32 mouse cellular contexts compared by ENCODE assay signal in the genomic region with DNA sequence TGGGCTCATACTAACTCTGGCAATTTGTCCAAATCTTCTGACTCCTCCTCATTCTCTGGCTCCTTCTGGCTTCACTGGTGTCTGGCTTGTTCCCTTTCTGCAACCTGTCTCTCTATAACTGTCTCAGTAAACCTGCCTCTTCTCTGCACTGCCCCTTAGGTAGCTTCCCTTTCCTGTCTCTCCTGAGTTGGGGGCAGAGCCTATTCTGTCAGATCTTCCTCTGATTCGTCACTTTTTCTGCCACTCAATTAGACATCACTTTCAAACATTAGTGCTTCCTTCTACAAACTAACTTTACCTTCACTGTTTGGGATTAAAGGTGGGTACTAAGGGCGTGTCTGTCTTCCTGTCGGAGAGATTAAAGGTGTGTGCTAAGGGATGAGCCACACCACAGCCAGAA. TPM values are rescaled to one million over a fixed set of nuclear protein-coding genes. Genes with fewer than 3 reads are reported as not detected.
DNase-seq lines count a peak whose midpoint lies in the region; ATAC-seq and TF ChIP-seq lines count a peak whose summit lies in the region.
"Had no signal": no experiment of that assay in that cellular context is flagged by ENCODE, and none has a peak within 500 bp of the region (broad histone marks: within the 10 kb centered on the region; RNA-seq: fewer than 3 reads in every experiment).

No protein-coding gene starts in this region.

- H3K4me2 ChIP-seq in liver, embryonic 12.5 days = no peak overlapping the region
- H3K4me2 ChIP-seq in liver, postnatal 0 days (ENCODE audit: low read depth, low read length) = no peak overlapping the region
- H3K4me2 ChIP-seq in liver, embryonic 13.5 days = no peak overlapping the region
- H3K4me2 ChIP-seq: embryonic facial prominence, embryonic 13.5 days; forebrain, embryonic 12.5 days; forebrain, embryonic 15.5 days; heart, embryonic 12.5 days; heart, embryonic 15.5 days; hindbrain, embryonic 13.5 days had no signal

- peaks cover 12% of the 10 kb centered on the region for H3K9me3 ChIP-seq in liver, embryonic 12.5 days (replicated peaks)
- no peaks in the 10 kb centered on the region; the same call in 1 of the 2 replicates for H3K9me3 ChIP-seq in liver, postnatal 0 days (ENCODE audit: low read length)
- H3K9me3 ChIP-seq in liver, embryonic 13.5 days (replicated peaks) = peaks cover 15% of the 10 kb centered on the region
- H3K9me3 ChIP-seq: embryonic facial prominence, embryonic 10.5 days; embryonic facial prominence, embryonic 13.5 days; forebrain, embryonic 12.5 days; forebrain, embryonic 15.5 days; heart, embryonic 12.5 days; heart, embryonic 15.5 days; hindbrain, embryonic 10.5 days; hindbrain, embryonic 13.5 days had no signal

- peak overlapping the region; percentile 57 for H3K27ac ChIP-seq in liver, embryonic 12.5 days
- no peak overlapping the region for H3K27ac ChIP-seq in liver, postnatal 0 days (ENCODE audit: low read depth)
- H3K27ac ChIP-seq in liver, embryonic 13.5 days = peak overlapping the region; percentile 66
- no peak overlapping the region for H3K27ac ChIP-seq in thymus, adult 2 months (ENCODE audit: control insufficient read depth, insufficient read depth, low read length)
- H3K27ac ChIP-seq: embryonic facial prominence, embryonic 10.5 days; embryonic facial prominence, embryonic 13.5 days; forebrain, embryonic 12.5 days; forebrain, embryonic 15.5 days; heart, embryonic 15.5 days; hindbrain, embryonic 10.5 days; hindbrain, embryonic 13.5 days had no signal

- TF ChIP-seq EP300 in liver, postnatal 0 days (IDR thresholded peaks at IDR 0.05; ENCODE audit: low read depth) = no peak

- no peak for TF ChIP-seq POLR2A in thymus, adult 2 months (IDR thresholded peaks at IDR 0.05; ENCODE audit: control insufficient read depth, extremely low read depth, insufficient read depth, low read length, poor library complexity)

- DNase-seq in liver, postnatal 0 days = no peak
- peak; percentile 49 for DNase-seq in R1 (ENCODE audit: low read depth, low spot score)
- DNase-seq in liver, embryonic 13.5 days = no peak
- no peak for DNase-seq in right cerebral cortex, postnatal 14 days
- no peak for DNase-seq in testis, postnatal 10 days (ENCODE audit: low spot score)
- no peak for DNase-seq in thymus, adult 2 months
- DNase-seq: adrenal gland, adult 8-10 months; adrenal gland, postnatal 25 days; cerebellum, adult 11-12 months; cerebellum, adult 8-10 months; cerebellum, postnatal 10 days; cerebellum, postnatal 36 days; embryo, embryonic 11 days; gastrocnemius, postnatal 10 days; heart, adult 11 months; heart, postnatal 10 days; heart, postnatal 36 days had no signal

- peaks cover 44% of the 10 kb centered on the region for H3K36me3 ChIP-seq in liver, embryonic 12.5 days
- H3K36me3 ChIP-seq in liver, postnatal 0 days (replicated peaks; ENCODE audit: insufficient read depth, low read length) = peaks cover 25% of the 10 kb centered on the region
- peaks cover 50% of the 10 kb centered on the region for H3K36me3 ChIP-seq in liver, embryonic 13.5 days
- H3K36me3 ChIP-seq in thymus, adult 2 months (ENCODE audit: control insufficient read depth, insufficient read depth, low read length) = peaks cover 18% of the 10 kb centered on the region
- H3K36me3 ChIP-seq: embryonic facial prominence, embryonic 13.5 days; forebrain, embryonic 12.5 days; forebrain, embryonic 15.5 days; hindbrain, embryonic 13.5 days had no signal

- ATAC-seq in liver, embryonic 12.5 days = no peak
- no peak for ATAC-seq in liver, postnatal 0 days
- ATAC-seq in liver, embryonic 13.5 days (ENCODE audit: low read depth) = no peak
- ATAC-seq: activated CD4-positive, CD25-positive, alpha-beta regulatory T cell, adult 4 months; CD4-positive, CD25-positive, alpha-beta regulatory T cell, adult 4 months; forebrain, embryonic 15.5 days; hindbrain, embryonic 16.5 days; inflammation-experienced regulatory T-cells, adult 6 months; Patski had no signal

- no peak overlapping the region for H3K4me3 ChIP-seq in liver, embryonic 12.5 days
- H3K4me3 ChIP-seq in liver, postnatal 0 days (ENCODE audit: low read depth, low read length) = no peak overlapping the region
- H3K4me3 ChIP-seq in liver, embryonic 13.5 days (replicated peaks) = no peak overlapping the region
- no peak overlapping the region for H3K4me3 ChIP-seq in thymus, adult 2 months (ENCODE audit: control insufficient read depth, insufficient read depth, low read length)
- H3K4me3 ChIP-seq: embryonic facial prominence, embryonic 10.5 days; embryonic facial prominence, embryonic 13.5 days; erythroblast, embryonic 14.5 days; forebrain, embryonic 12.5 days; forebrain, embryonic 15.5 days; heart, embryonic 12.5 days; heart, embryonic 15.5 days; hindbrain, embryonic 10.5 days; hindbrain, embryonic 13.5 days had no signal

- 78% methylated on average over 3 of the region's 3 CpGs for WGBS in liver, embryonic 12.5 days (ENCODE audit: insufficient replicate concordance)
- WGBS in liver, postnatal 0 days (ENCODE audit: insufficient replicate concordance) = 88% methylated on average over 3 of the region's 3 CpGs
- 75% methylated on average over 3 of the region's 3 CpGs for WGBS in liver, embryonic 13.5 days (ENCODE audit: insufficient replicate concordance)
- whole genome bisulfite sequencing in thymus, adult 2 months = 94% methylated on average over 3 of the region's 3 CpGs

- no peak overlapping the region for H3K9ac ChIP-seq in liver, embryonic 12.5 days
- H3K9ac ChIP-seq in liver, postnatal 0 days (replicated peaks) = no peak overlapping the region
- no peak overlapping the region for H3K9ac ChIP-seq in liver, embryonic 13.5 days
- H3K9ac ChIP-seq: embryonic facial prominence, embryonic 13.5 days; forebrain, embryonic 12.5 days; forebrain, embryonic 15.5 days; heart, embryonic 12.5 days; heart, embryonic 15.5 days; hindbrain, embryonic 13.5 days had no signal

- peaks cover 88% of the 10 kb centered on the region for H3K4me1 ChIP-seq in liver, embryonic 12.5 days
- peaks cover 33% of the 10 kb centered on the region for H3K4me1 ChIP-seq in liver, postnatal 0 days (ENCODE audit: insufficient read depth)
- peaks cover 92% of the 10 kb centered on the region for H3K4me1 ChIP-seq in liver, embryonic 13.5 days (replicated peaks)
- peaks cover 27% of the 10 kb centered on the region for H3K4me1 ChIP-seq in thymus, adult 2 months (replicated peaks; ENCODE audit: control insufficient read depth, insufficient read depth, low read length)

- H3K27me3 ChIP-seq in liver, embryonic 12.5 days (replicated peaks) = peaks cover 20% of the 10 kb centered on the region; the same call in 1 of the 2 replicates
- H3K27me3 ChIP-seq in liver, postnatal 0 days (ENCODE audit: insufficient read depth, low read length) = peaks cover 5% of the 10 kb centered on the region
- peaks cover 11% of the 10 kb centered on the region; the same call in 1 of the 2 replicates for H3K27me3 ChIP-seq in liver, embryonic 13.5 days
- H3K27me3 ChIP-seq in thymus, adult 2 months (ENCODE audit: control insufficient read depth, insufficient read depth, low read length) = no peaks in the 10 kb centered on the region
- H3K27me3 ChIP-seq: heart, embryonic 12.5 days; Patski had no signal

- TF ChIP-seq CTCF in liver, postnatal 0 days (IDR thresholded peaks at IDR 0.05; ENCODE audit: low read depth) = no peak
- no peak for TF ChIP-seq CTCF in thymus, adult 2 months (IDR thresholded peaks at IDR 0.05; ENCODE audit: borderline replicate concordance, control insufficient read depth, extremely low read depth, insufficient read depth, low read length, poor library complexity)

RNA-seq across cellular contexts. Expression of gene Trhr2, which starts 19.8 kb away (rescaled TPM):
- polyA plus RNA-seq in liver, embryonic 12.5 days (2016; fragmentation: Nextera tagmentation; extraction: Ambion mirVana) = not detected in 2 replicates
- polyA plus RNA-seq in liver, postnatal 0 days (2015; fragmentation: Nextera tagmentation; extraction: Ambion mirVana) = not detected in 2 replicates
- not detected in 2 replicates for polyA plus RNA-seq in liver, embryonic 13.5 days (2015; fragmentation: Nextera tagmentation; extraction: Ambion mirVana)
- 0.35 and 0.51 TPM in 2 replicates for polyA plus RNA-seq in thymus, adult 2 months (2012; rRNA removed)
- polyA plus RNA-seq: activated CD4-positive, CD25-positive, alpha-beta regulatory T cell, adult 4 months; CD4-positive, CD25-positive, alpha-beta regulatory T cell, adult 4 months; embryonic facial prominence, embryonic 10.5 days; erythroblast, embryonic 14.5 days; forebrain, embryonic 12.5 days; forebrain, embryonic 15.5 days; heart, embryonic 12.5 days; heart, embryonic 15.5 days; hindbrain, embryonic 10.5 days; hindbrain, embryonic 13.5 days; inflammation-experienced regulatory T-cells, adult 6 months had no signal

RNA-seq across cellular contexts. Expression of gene Zc3h18, which starts 35.6 kb away (rescaled TPM):
- 48.7 and 49.1 TPM in 2 replicates for polyA plus RNA-seq in liver, embryonic 12.5 days (2016; fragmentation: Nextera tagmentation; extraction: Ambion mirVana)
- 12.8 and 15.6 TPM in 2 replicates for polyA plus RNA-seq in liver, postnatal 0 days (2015; fragmentation: Nextera tagmentation; extraction: Ambion mirVana)
- 30.2 and 35.0 TPM in 2 replicates for polyA plus RNA-seq in liver, embryonic 13.5 days (2015; fragmentation: Nextera tagmentation; extraction: Ambion mirVana)
- 66.3 and 69.8 TPM in 2 replicates for polyA plus RNA-seq in thymus, adult 2 months (2012; rRNA removed)

RNA-seq across cellular contexts. Expression of gene Zfpm1, which starts 58.8 kb away (rescaled TPM):
- polyA plus RNA-seq in liver, embryonic 12.5 days (2016; fragmentation: Nextera tagmentation; extraction: Ambion mirVana) = 27.6 and 28.4 TPM in 2 replicates
- 5.7 and 6.9 TPM in 2 replicates for polyA plus RNA-seq in liver, postnatal 0 days (2015; fragmentation: Nextera tagmentation; extraction: Ambion mirVana)
- polyA plus RNA-seq in liver, embryonic 13.5 days (2015; fragmentation: Nextera tagmentation; extraction: Ambion mirVana) = 10.0 and 11.7 TPM in 2 replicates
- polyA plus RNA-seq in thymus, adult 2 months (2012; rRNA removed) = 100 and 134 TPM in 2 replicates

Comparison
In these comparisons a context has a peak if more than half of its experiments do, and no peak if none do; other contexts are left out.
1. H3K27ac ChIP-seq: peak in liver, embryonic 12.5 days (single experiment) and liver, embryonic 13.5 days (single experiment); none in liver, postnatal 0 days (single experiment) and thymus, adult 2 months (single experiment).